Mouse (Mus musculus) cerebellum, adult 8-10 months (tissue): ENCODE measurements around the gene Ccdc191.

Experiments used
- DNase-seq: peaks from one replicate; pipeline ENCODE4 v3.0.0; 2022

Gene Ccdc191

GRCm38 (mm10) chr16:43889208-43890004 lies at the start of gene Ccdc191:
TSS of gene Ccdc191 (plus strand) at chr16:43889800.
- DNase-seq: peak; percentile 99

- DNase-seq: no peak
Observed at GRCm38 (mm10) chr16:43841236-43841635, 48.4 kb upstream of the Ccdc191 start.

- no peak for DNase-seq
Observed at GRCm38 (mm10) chr16:43849839-43850238, 39.8 kb upstream of the Ccdc191 start.

- DNase-seq: no peak
Observed at GRCm38 (mm10) chr16:43858941-43859476, 30.6 kb upstream of the Ccdc191 start.

GRCm38 (mm10) chr16:43860624-43861023 lies 29.0 kb upstream of the Ccdc191 start:
- no peak for DNase-seq

GRCm38 (mm10) chr16:43869805-43870204 lies 19.8 kb upstream of the Ccdc191 start:
- DNase-seq: no peak

- no peak for DNase-seq
Observed at GRCm38 (mm10) chr16:43871419-43871818, 18.2 kb upstream of the Ccdc191 start.

- DNase-seq: no peak
Observed at GRCm38 (mm10) chr16:43879769-43880168, 9.8 kb upstream of the Ccdc191 start.

- DNase-seq: no peak
Observed at GRCm38 (mm10) chr16:43881636-43882035, 8.0 kb upstream of the Ccdc191 start.

GRCm38 (mm10) chr16:43882329-43882728 lies 7.3 kb upstream of the Ccdc191 start:
- DNase-seq: no peak

GRCm38 (mm10) chr16:43890005-43890336 lies 371 bp downstream of the Ccdc191 start:
- DNase-seq: no peak

GRCm38 (mm10) chr16:43890747-43891336 lies 1.2 kb downstream of the Ccdc191 start:
- DNase-seq: no peak

- DNase-seq: no peak
Observed at GRCm38 (mm10) chr16:43894501-43894900, 4.9 kb downstream of the Ccdc191 start.

GRCm38 (mm10) chr16:43900138-43900537 lies 10.5 kb downstream of the Ccdc191 start:
- DNase-seq: no peak

GRCm38 (mm10) chr16:43900571-43900970 lies 11.0 kb downstream of the Ccdc191 start:
- DNase-seq: no peak

- DNase-seq: no peak
Observed at GRCm38 (mm10) chr16:43908881-43909280, 19.3 kb downstream of the Ccdc191 start.

GRCm38 (mm10) chr16:43918867-43919266 lies 29.3 kb downstream of the Ccdc191 start:
- no peak for DNase-seq

GRCm38 (mm10) chr16:43922024-43922423 lies 32.4 kb downstream of the Ccdc191 start:
- no peak for DNase-seq

GRCm38 (mm10) chr16:43922630-43923029 lies 33.0 kb downstream of the Ccdc191 start:
- no peak for DNase-seq

- no peak for DNase-seq
Observed at GRCm38 (mm10) chr16:43925001-43925558, 35.5 kb downstream of the Ccdc191 start.

GRCm38 (mm10) chr16:43925846-43926245 lies 36.2 kb downstream of the Ccdc191 start:
- no peak for DNase-seq

GRCm38 (mm10) chr16:43926341-43926859 lies 36.8 kb downstream of the Ccdc191 start, which contains the start of gene Qtrt2:
TSS of gene Qtrt2 (minus strand) at chr16:43926809.
- DNase-seq: no peak

GRCm38 (mm10) chr16:43930577-43930976 lies 41.0 kb downstream of the Ccdc191 start:
- no peak for DNase-seq

GRCm38 (mm10) chr16:43931502-43931901 lies 41.9 kb downstream of the Ccdc191 start:
- no peak for DNase-seq
